Mouse (Mus musculus): Measurements from ENCODE around the gene Adra1d.

DNA sequence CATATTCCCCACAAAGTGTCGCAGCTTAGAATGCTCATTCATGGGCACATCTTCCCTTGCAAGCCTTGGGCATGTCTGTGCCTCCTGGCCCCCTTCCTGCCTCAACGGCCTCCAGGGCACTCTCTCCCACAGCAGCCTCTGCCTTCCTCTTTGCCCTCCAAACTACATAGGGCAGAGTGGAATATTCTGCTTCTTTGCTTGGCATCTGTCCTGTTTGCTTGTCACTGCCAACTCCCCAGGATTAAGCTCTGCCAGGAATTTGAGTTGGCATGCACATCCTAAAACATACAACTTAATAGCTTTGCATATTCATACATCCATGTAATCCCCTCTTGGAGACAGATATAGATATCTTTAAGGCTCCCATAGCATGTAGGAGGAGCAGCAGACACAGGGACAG, 4.2 kb downstream of the Adra1d start:
- TF ChIP-seq GATA1 (IDR thresholded peaks at IDR 0.05; ENCODE audit: low read length) (no peak), TAL1 (IDR thresholded peaks at IDR 0.05; ENCODE audit: low read length) (no peak)

Data from erythroblast, embryonic 14.5 days (primary cell).